Mouse (Mus musculus): ENCODE results near the gene Trpm8. TPM values are rescaled to one million over a fixed set of nuclear protein-coding genes. Genes with fewer than 3 reads are reported as not detected.

Trpm8 gene
- total and polyA plus RNA-seq, 3 experiments = not detected

GRCm38 (mm10) chr1:88231803-88232499 lies 45.5 kb upstream of the Trpm8 start:
- no peak overlapping the region for H3K27ac ChIP-seq (ENCODE audit: insufficient read depth, low read depth)
- H3K4me1 ChIP-seq (ENCODE audit: control insufficient read depth in 1 of 2, insufficient read depth in 2 of 2) = 0 out of 4 replicates have a peak, but pooled peaks cover 0 to 2% of the 10 kb centered on the region in 2 experiments
- no peak overlapping the region for H3K9ac ChIP-seq (ENCODE audit: insufficient read depth, low read depth)
- DNase-seq (ENCODE audit: extremely low read depth) = no peak
- TF ChIP-seq POLR2AphosphoS2 (IDR thresholded peaks at IDR 0.05; ENCODE audit: low read depth, low read length) (no peak), ZKSCAN1 (IDR thresholded peaks at IDR 0.05; ENCODE audit: borderline replicate concordance, low read depth, low read length) (no peak)
- H3K4me3 ChIP-seq (replicated peaks in 1 of 3; ENCODE audit: low read depth in 2 of 3, low read length in 2 of 3, poor library complexity in 1 of 3) = no peak overlapping the region
- H3K79me2 ChIP-seq (replicated peaks; ENCODE audit: control insufficient read depth, extremely low read depth, insufficient read depth, poor library complexity, severe bottlenecking) = no peaks in the 10 kb centered on the region
- dilution Hi-C loops (cut with MboI; ENCODE audit: extremely low pct_ligation_motif_present, extremely low pct_unique_long_range_greater_than_20kb, low sequenced_read_pairs) = no loop called here
- peaks cover 8% of the 10 kb centered on the region for H3K27me3 ChIP-seq (replicated peaks)
- no peaks in the 10 kb centered on the region for H3K36me3 ChIP-seq (replicated peaks in 1 of 2; ENCODE audit: control insufficient read depth in 1 of 2, insufficient read depth in 1 of 2, low read length in 1 of 2)
- in situ Hi-C loops (cut with MboI; ENCODE audit: low pct_ligation_motif_present, low pct_unique_long_range_greater_than_20kb, low sequenced_read_pairs) = no loop called here
- peaks cover 72% of the 10 kb centered on the region for H3K9me3 ChIP-seq (replicated peaks; ENCODE audit: low read length)
- no peak overlapping the region for H3K4me2 ChIP-seq (ENCODE audit: insufficient read depth, low read depth, poor library complexity, severe bottlenecking)

GRCm38 (mm10) chr1:88232664-88233380 lies 44.6 kb upstream of the Trpm8 start:
- no peaks in the 10 kb centered on the region for H3K36me3 ChIP-seq (replicated peaks in 1 of 2; ENCODE audit: control insufficient read depth in 1 of 2, insufficient read depth in 1 of 2, low read length in 1 of 2)

More at GRCm38 (mm10) chr1:88232664-88233380, 44.6 kb upstream of the Trpm8 start:
- H3K79me2 ChIP-seq (replicated peaks; ENCODE audit: control insufficient read depth, extremely low read depth, insufficient read depth, poor library complexity, severe bottlenecking) = no peaks in the 10 kb centered on the region
- no peak for TF ChIP-seq NRF1 (IDR thresholded peaks at IDR 0.05; ENCODE audit: low read depth, low read length)
- TF ChIP-seq RAD21 (IDR thresholded peaks at IDR 0.05; ENCODE audit: low read depth, low read length) = no peak
- TF ChIP-seq MAX (IDR thresholded peaks at IDR 0.05; ENCODE audit: low read length) = no peak
- no peak for TF ChIP-seq MXI1 (IDR thresholded peaks at IDR 0.05; ENCODE audit: low read depth, low read length)
- TF ChIP-seq MEF2A (IDR thresholded peaks at IDR 0.05; ENCODE audit: borderline replicate concordance, low read depth, low read length) = no peak
- TF ChIP-seq EP300 (IDR thresholded peaks at IDR 0.05; ENCODE audit: low read length) = no peak
- TF ChIP-seq POLR2A (IDR thresholded peaks at IDR 0.05; ENCODE audit: low read depth, low read length) = no peak
- TF ChIP-seq ELF1 (IDR thresholded peaks at IDR 0.05; ENCODE audit: low read depth, low read length) = no peak
- TF ChIP-seq RCOR1 (conservative IDR thresholded peaks at IDR 0.05; ENCODE audit: low read depth, low read length) = no peak
- no peak for TF ChIP-seq JUN (IDR thresholded peaks at IDR 0.05; ENCODE audit: insufficient read depth, low read depth, low read length)
- no peak for TF ChIP-seq HCFC1 (IDR thresholded peaks at IDR 0.05; ENCODE audit: low read depth, low read length)
- no peak for TF ChIP-seq TCF12 (IDR thresholded peaks at IDR 0.05; ENCODE audit: low read depth, low read length)
- no peak for TF ChIP-seq USF2 (conservative IDR thresholded peaks at IDR 0.05; ENCODE audit: low read depth, low read length)
- TF ChIP-seq MYC (IDR thresholded peaks at IDR 0.05; ENCODE audit: low read depth, low read length) = no peak
- TF ChIP-seq CTCF (conservative IDR thresholded peaks at IDR 0.05 in 1 of 2, IDR thresholded peaks at IDR 0.05 in 1 of 2; ENCODE audit: low read depth in 2 of 2, low read length in 2 of 2) = no peak
- no peak for TF ChIP-seq MAZ (IDR thresholded peaks at IDR 0.05; ENCODE audit: low read depth, low read length)
- no peak for TF ChIP-seq SIN3A (IDR thresholded peaks at IDR 0.05; ENCODE audit: low read length)
- no peak for TF ChIP-seq CHD2 (IDR thresholded peaks at IDR 0.05; ENCODE audit: low read length)
- H3K4me2 ChIP-seq (ENCODE audit: insufficient read depth, low read depth, poor library complexity, severe bottlenecking) = no peak overlapping the region
- in situ Hi-C loops (cut with MboI; ENCODE audit: low pct_ligation_motif_present, low pct_unique_long_range_greater_than_20kb, low sequenced_read_pairs) (no loop called here), dilution Hi-C loops (cut with MboI; ENCODE audit: extremely low pct_ligation_motif_present, extremely low pct_unique_long_range_greater_than_20kb, low sequenced_read_pairs) (no loop called here)
- H3K4me1 ChIP-seq (ENCODE audit: control insufficient read depth in 1 of 2, insufficient read depth in 2 of 2) = no peaks in the 10 kb centered on the region
- H3K27me3 ChIP-seq (replicated peaks) = peaks cover 15% of the 10 kb centered on the region
- peaks cover 76% of the 10 kb centered on the region for H3K9me3 ChIP-seq (replicated peaks; ENCODE audit: low read length)
- H3K4me3 ChIP-seq (replicated peaks in 1 of 3; ENCODE audit: low read depth in 2 of 3, low read length in 2 of 3, poor library complexity in 1 of 3) = no peak overlapping the region
- no peak overlapping the region for H3K9ac ChIP-seq (ENCODE audit: insufficient read depth, low read depth)
- no peak overlapping the region for H3K27ac ChIP-seq (ENCODE audit: insufficient read depth, low read depth)
- DNase-seq (ENCODE audit: extremely low read depth) = no peak
